Mouse (Mus musculus): Measurements from ENCODE around the gene Sumf2. TPM values are rescaled to one million over a fixed set of nuclear protein-coding genes. Genes with fewer than 3 reads are reported as not detected.

The Sumf2 gene
- polyA plus RNA-seq, 1 experiment from 2014 or later: 37.9 TPM

GRCm38 (mm10) chr5:129909591-129909990 is 62.8 kb downstream of the Sumf2 start:
- no peak for ATAC-seq (ENCODE audit: low read depth)
- H3K4me2 ChIP-seq: peak overlapping the region; percentile 57; the same call in 1 of the 2 replicates
- WGBS: 79% methylated on average over 7 of the region's 7 CpGs

More at GRCm38 (mm10) chr5:129909591-129909990, 62.8 kb downstream of the Sumf2 start:
- Histone ChIP-seq H3K27me3 (no peaks in the 10 kb centered on the region), H3K4me1 (replicated peaks) (peaks cover 15% of the 10 kb centered on the region), H3K9me3 (no peaks in the 10 kb centered on the region), H3K36me3 (no peaks in the 10 kb centered on the region), H3K27ac (replicated peaks) (no peak overlapping the region), H3K4me3 (peak overlapping the region; percentile 67), H3K9ac (0 out of 2 replicates have a peak overlapping the region, but pooled peaks have one; percentile 88)

Other genes with a start within 250 kb of the Sumf2 start
- gene Zfp11, start 176.9 kb upstream of the Sumf2 start, polyA plus RNA-seq (2015; fragmentation: Nextera tagmentation; extraction: Ambion mirVana): 7.5 and 8.7 TPM in 2 replicates
- gene Sept14, start 138.5 kb upstream of the Sumf2 start, polyA plus RNA-seq (2015; fragmentation: Nextera tagmentation; extraction: Ambion mirVana): not detected in 2 replicates
- gene Mrps17, start 131.5 kb upstream of the Sumf2 start, polyA plus RNA-seq (2015; fragmentation: Nextera tagmentation; extraction: Ambion mirVana): 164 and 178 TPM in 2 replicates
- gene Nipsnap2, start 121.9 kb upstream of the Sumf2 start, polyA plus RNA-seq (2015; fragmentation: Nextera tagmentation; extraction: Ambion mirVana): 86.6 and 91.8 TPM in 2 replicates
- 30.9 and 35.2 TPM in 2 replicates for gene Psph, start 59.5 kb upstream of the Sumf2 start, polyA plus RNA-seq (2015; fragmentation: Nextera tagmentation; extraction: Ambion mirVana)
- 916 and 967 TPM in 2 replicates for gene Chchd2, start 40.5 kb downstream of the Sumf2 start, polyA plus RNA-seq (2015; fragmentation: Nextera tagmentation; extraction: Ambion mirVana)
- 12.9 and 13.3 TPM in 2 replicates for gene Zbed5, start 48.7 kb downstream of the Sumf2 start, polyA plus RNA-seq (2015; fragmentation: Nextera tagmentation; extraction: Ambion mirVana)
- 0.32 and 0.33 TPM in 2 replicates for gene Phkg1, start 51.6 kb downstream of the Sumf2 start, polyA plus RNA-seq (2015; fragmentation: Nextera tagmentation; extraction: Ambion mirVana)
- gene Nupr1l, start 61.6 kb downstream of the Sumf2 start, polyA plus RNA-seq (2015; fragmentation: Nextera tagmentation; extraction: Ambion mirVana): 4.9 and 6.1 TPM in 2 replicates
- 29.8 and 32.0 TPM in 2 replicates for gene Vkorc1l1, start 95.0 kb downstream of the Sumf2 start, polyA plus RNA-seq (2015; fragmentation: Nextera tagmentation; extraction: Ambion mirVana)
- 30.9 and 33.3 TPM in 2 replicates for gene Gusb, start 156.1 kb downstream of the Sumf2 start, polyA plus RNA-seq (2015; fragmentation: Nextera tagmentation; extraction: Ambion mirVana)
- gene Asl, start 182.3 kb downstream of the Sumf2 start, polyA plus RNA-seq (2015; fragmentation: Nextera tagmentation; extraction: Ambion mirVana): 40.3 and 44.4 TPM in 2 replicates
- 70.1 and 80.1 TPM in 2 replicates for gene Crcp, start 182.3 kb downstream of the Sumf2 start, polyA plus RNA-seq (2015; fragmentation: Nextera tagmentation; extraction: Ambion mirVana)
- gene Tpst1, start 226.3 kb downstream of the Sumf2 start, polyA plus RNA-seq (2015; fragmentation: Nextera tagmentation; extraction: Ambion mirVana): 56.7 and 59.0 TPM in 2 replicates